Mouse (Mus musculus) midbrain, embryonic 14.5 days (tissue): ENCODE results near the gene Cul9. TPM values are rescaled to one million over a fixed set of nuclear protein-coding genes. Genes with fewer than 3 reads are reported as not detected.

Experiments
- ATAC-seq: fragments of 200-750 bp; cut with Nextera tagmentation; 2 replicates; pipeline ENCODE4 v1.8.0; 2017; ENCODE audit warnings: moderate number of reproducible peaks, moderate library complexity; ENCODE audit not compliant: low FRiP score, low TSS enrichment
- DNase-seq: peaks from one replicate; pipeline ENCODE4 v3.0.0-alpha.2; 2015
- H3K27ac ChIP-seq: fragments of 300-500 bp; sonication (generic); replicated peaks from 2 replicates; pipeline ENCODE4 v1.5.1; 2014; ENCODE audit warnings: mild to moderate bottlenecking, low read depth, low read length, moderate library complexity
- H3K27me3 ChIP-seq: fragments of 300-500 bp; sonication (generic); 2 replicates; pipeline ENCODE4 v1.6.1; 2014; ENCODE audit warnings: low read length, control low read depth, mixed read lengths; ENCODE audit not compliant: control insufficient read depth, insufficient read depth
- H3K36me3 ChIP-seq: fragments of 300-500 bp; sonication (generic); 2 replicates; pipeline ENCODE4 v1.6.1; 2014; ENCODE audit warnings: low read length, control low read depth; ENCODE audit not compliant: control insufficient read depth, insufficient read depth
- H3K4me1 ChIP-seq: fragments of 300-500 bp; sonication (generic); 2 replicates; pipeline ENCODE4 v1.6.1; 2014; ENCODE audit warnings: mild to moderate bottlenecking, antibody characterized with exemption, low read length, control low read depth; ENCODE audit not compliant: control insufficient read depth, insufficient read depth
- H3K4me2 ChIP-seq: fragments of 300-500 bp; sonication (generic); 2 replicates; pipeline ENCODE4 v1.6.1; 2014; ENCODE audit warnings: mild to moderate bottlenecking, low read length, moderate library complexity
- H3K4me3 ChIP-seq: fragments of 300-500 bp; sonication (generic); replicated peaks from 2 replicates; pipeline ENCODE4 v1.5.1; 2014; ENCODE audit warnings: low read depth, low read length
- H3K9ac ChIP-seq: fragments of 300-500 bp; sonication (generic); replicated peaks from 2 replicates; pipeline ENCODE4 v1.6.1; 2014; ENCODE audit warnings: mild to moderate bottlenecking, low read length, moderate library complexity
- H3K9me3 ChIP-seq: fragments of 300-500 bp; sonication (generic); 2 replicates; pipeline ENCODE4 v1.6.1; 2016; ENCODE audit warnings: low read length, control low read depth, mixed read lengths; ENCODE audit not compliant: control insufficient read depth
- WGBS: fragments of 180-500 bp; shearing (Covaris S2); extraction: QIAGEN DNeasy Blood & Tissue Kit; methylation state at CpG from one replicate; pipeline ENCODE4 v1.1.7; 2014; 5-methylcytosine and 5-hydroxymethylcytosine counted together
- polyA plus RNA-seq: library from polyadenylated mRNA; unstranded; fragments of >200 nt; fragmentation: Nextera tagmentation; extraction: Ambion mirVana; gene quantifications from 2 replicates; pipeline ENCODE4 v1.2.1, GENCODE M21; 2014

Cul9 gene
- polyA plus RNA-seq, 1 experiment from 2014 or later, result 13.6 TPM

DNA sequence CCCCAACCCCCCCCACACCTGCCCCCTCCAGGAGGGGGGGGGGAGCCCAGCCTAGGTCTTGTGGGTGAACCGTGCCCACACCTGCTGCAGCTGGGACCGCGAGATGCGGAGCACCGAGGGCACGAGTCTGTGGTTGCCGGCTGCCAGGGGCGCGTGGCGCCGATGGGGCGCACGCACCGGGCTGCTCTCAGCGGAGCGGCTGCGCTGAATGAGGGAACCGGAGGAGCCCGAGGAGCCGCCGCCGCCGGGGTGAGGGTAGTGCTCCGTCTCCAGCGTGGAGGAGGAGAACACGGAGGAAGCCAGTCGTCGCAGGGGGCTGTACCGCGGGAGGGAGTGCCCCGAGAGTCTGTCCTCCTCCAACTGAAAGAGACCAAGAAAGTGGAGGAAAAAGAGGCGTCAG lies 85.5 kb downstream of the Cul9 start:
- no peak overlapping the region for H3K9ac ChIP-seq
- ATAC-seq (no peak), DNase-seq (no peak)
- WGBS, result 5% methylated on average over 32 of the region's 32 CpGs
- no peak overlapping the region for H3K27ac ChIP-seq
- H3K36me3 ChIP-seq, result peaks cover 58% of the 10 kb centered on the region
- H3K27me3 ChIP-seq, result no peaks in the 10 kb centered on the region
- no peaks in the 10 kb centered on the region for H3K9me3 ChIP-seq
- H3K4me2 ChIP-seq, result peak overlapping the region; percentile 10; the same call in 1 of the 2 replicates
- H3K4me3 ChIP-seq, result no peak overlapping the region
- H3K4me1 ChIP-seq, result peaks cover 7% of the 10 kb centered on the region

DNA sequence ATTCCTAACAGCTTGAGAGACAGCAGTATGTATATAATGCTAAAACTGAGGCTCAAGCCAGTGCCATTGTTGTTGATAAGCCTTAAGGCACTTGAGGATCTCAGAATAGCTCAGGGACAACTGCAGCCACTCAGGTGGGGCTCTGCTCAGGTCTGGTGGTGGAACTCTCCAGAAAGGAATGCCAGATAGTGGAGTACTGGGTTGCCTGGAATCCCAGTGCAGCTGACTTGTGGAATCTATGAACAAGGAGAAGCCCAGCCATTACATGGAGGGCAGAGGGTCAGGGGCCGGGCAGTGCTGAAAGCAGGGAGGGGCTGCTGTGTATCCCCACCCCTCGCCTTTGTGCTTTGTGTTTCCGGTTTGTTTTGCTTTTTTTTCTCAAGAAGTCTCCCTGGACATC lies 87.7 kb downstream of the Cul9 start:
- Histone ChIP-seq H3K36me3 (peaks cover 40% of the 10 kb centered on the region), H3K4me2 (no peak overlapping the region), H3K4me3 (no peak overlapping the region), H3K4me1 (peaks cover 30% of the 10 kb centered on the region), H3K9me3 (no peaks in the 10 kb centered on the region), H3K27me3 (no peaks in the 10 kb centered on the region), H3K9ac (no peak overlapping the region), H3K27ac (no peak overlapping the region)
- ATAC-seq, result no peak
- DNase-seq, result no peak
- 57% methylated on average over 3 of the region's 3 CpGs for WGBS

DNA sequence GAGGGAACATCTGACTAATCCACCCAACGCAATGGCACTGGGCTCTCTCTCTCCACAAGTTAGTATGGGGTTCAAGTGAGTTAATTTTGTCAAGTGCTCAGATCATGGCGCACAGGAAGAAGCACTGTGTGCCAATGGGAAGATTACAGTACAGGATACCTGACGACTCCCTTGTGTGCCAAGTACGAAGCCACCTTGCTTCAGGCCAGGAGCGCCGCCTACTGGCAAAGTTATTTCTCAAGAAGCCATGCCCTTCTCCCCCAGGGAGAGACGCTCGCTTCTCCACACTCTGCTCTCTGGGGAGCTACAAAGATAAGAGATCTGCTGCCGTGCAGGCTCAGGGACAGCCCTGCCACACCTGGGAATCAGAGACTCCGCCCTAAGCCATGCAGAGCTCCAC lies 88.4 kb downstream of the Cul9 start:
- 14% methylated on average over 10 of the region's 10 CpGs for WGBS
- Histone ChIP-seq H3K27me3 (no peaks in the 10 kb centered on the region), H3K4me1 (peaks cover 36% of the 10 kb centered on the region), H3K36me3 (peaks cover 35% of the 10 kb centered on the region), H3K4me2 (no peak overlapping the region), H3K9me3 (no peaks in the 10 kb centered on the region), H3K27ac (no peak overlapping the region), H3K9ac (no peak overlapping the region), H3K4me3 (no peak overlapping the region)
- ATAC-seq (no peak), DNase-seq (peak; percentile 46)

DNA sequence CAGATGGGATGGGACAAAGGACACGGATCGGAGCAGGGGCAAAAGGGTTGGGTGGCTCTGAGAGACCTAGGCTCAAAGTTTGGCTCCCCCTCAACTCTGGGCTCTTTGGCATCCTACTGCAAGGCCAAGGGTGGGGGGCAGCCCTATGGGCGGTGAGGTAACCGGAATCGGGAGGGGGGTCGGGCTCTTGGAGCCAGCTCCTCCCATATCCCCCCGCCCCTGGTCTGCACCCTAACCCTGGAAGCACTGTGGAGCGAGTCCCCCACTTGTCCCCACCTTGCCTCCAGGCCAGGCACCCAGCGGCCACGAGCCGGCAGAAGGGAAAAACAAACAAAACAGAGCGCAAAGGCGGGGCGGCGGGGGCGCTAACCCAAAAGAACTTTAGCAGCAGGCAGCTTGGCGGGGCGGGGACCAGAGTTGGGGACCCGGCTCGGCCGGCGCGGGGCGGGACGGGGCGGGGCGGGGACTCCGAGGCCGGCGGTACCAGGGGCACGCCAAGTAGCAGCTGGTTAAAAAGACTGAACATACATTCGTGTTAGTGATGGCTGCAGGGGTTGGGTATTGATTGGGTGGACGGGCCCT lies 91.0 kb downstream of the Cul9 start:
- WGBS, result 2% methylated on average over 33 of the region's 33 CpGs
- H3K27ac ChIP-seq, result 0 out of 2 replicates have a peak overlapping the region, but pooled peaks have one; percentile 60
- peak overlapping the region; percentile 58 for H3K4me2 ChIP-seq
- peak overlapping the region; percentile 29; the same call in 1 of the 2 replicates for H3K9ac ChIP-seq
- H3K4me3 ChIP-seq, result peak overlapping the region; percentile 24
- DNase-seq, result peak; percentile 64
- ATAC-seq, result peak; percentile 56; the same call in 1 of the 2 replicates
- no peaks in the 10 kb centered on the region for H3K27me3 ChIP-seq
- peaks cover 23% of the 10 kb centered on the region for H3K36me3 ChIP-seq
- no peaks in the 10 kb centered on the region for H3K9me3 ChIP-seq
- peaks cover 40% of the 10 kb centered on the region for H3K4me1 ChIP-seq

DNA sequence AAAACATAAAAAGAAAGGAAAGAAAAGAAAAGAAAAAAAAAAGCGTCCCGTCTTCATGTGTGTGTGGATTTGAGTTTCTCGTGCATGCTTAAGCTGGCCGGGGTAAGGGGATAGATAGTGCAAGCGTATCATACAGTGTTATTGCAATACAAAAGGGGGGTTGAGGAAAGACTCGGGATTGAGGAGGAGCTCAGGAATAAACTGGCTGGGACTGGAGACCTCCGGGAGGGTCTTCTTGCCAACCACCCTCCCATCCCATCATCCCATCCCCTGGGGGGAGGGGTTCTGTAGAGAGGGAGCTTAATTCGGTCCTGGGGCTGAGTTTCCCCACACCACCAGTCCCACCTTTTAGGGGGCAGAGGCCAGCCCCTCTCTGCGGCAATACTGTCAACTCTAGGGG lies 91.6 kb downstream of the Cul9 start:
- 1% methylated on average over 9 of the region's 9 CpGs for WGBS
- peak overlapping the region; percentile 60; the same call in 1 of the 2 replicates for H3K27ac ChIP-seq
- no peaks in the 10 kb centered on the region for H3K27me3 ChIP-seq
- peak overlapping the region; percentile 58 for H3K4me2 ChIP-seq
- DNase-seq (peak; percentile 62), ATAC-seq (peak; percentile 32; the same call in 1 of the 2 replicates)
- peak overlapping the region; percentile 29; the same call in 1 of the 2 replicates for H3K9ac ChIP-seq
- H3K36me3 ChIP-seq, result peaks cover 16% of the 10 kb centered on the region
- peaks cover 40% of the 10 kb centered on the region for H3K4me1 ChIP-seq
- no peaks in the 10 kb centered on the region for H3K9me3 ChIP-seq
- H3K4me3 ChIP-seq, result peak overlapping the region; percentile 24

DNA sequence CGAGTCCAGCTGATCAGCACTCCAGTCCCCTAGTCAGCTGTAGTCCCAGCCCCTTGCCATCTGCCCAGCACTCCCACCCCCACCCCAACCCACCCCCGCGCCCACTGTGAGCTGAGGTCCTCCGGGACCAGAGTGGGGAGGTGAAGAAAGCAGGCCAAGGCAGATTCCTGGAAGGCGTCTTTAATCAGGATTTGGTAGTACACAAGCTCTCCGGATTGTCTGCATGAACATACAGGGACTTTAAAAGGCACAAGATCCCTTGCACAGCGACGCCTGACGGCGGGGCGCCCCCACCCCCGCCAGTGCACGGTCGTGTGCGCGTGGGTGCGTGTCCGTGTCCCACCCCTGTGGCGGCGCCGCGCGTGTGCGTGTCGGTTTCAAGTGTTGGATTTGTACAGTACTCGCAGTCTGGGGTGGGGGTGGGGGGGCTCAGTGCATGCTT lies 92.2 kb downstream of the Cul9 start:
- Histone ChIP-seq H3K27me3 (no peaks in the 10 kb centered on the region), H3K9ac (no peak overlapping the region; the same call in 1 of the 2 replicates), H3K27ac (peak overlapping the region; percentile 60), H3K4me3 (peak overlapping the region; percentile 24), H3K4me1 (peaks cover 40% of the 10 kb centered on the region), H3K36me3 (peaks cover 12% of the 10 kb centered on the region; the same call in 1 of the 2 replicates), H3K9me3 (no peaks in the 10 kb centered on the region), H3K4me2 (peak overlapping the region; percentile 58)
- peak; percentile 22; the same call in 1 of the 2 replicates for ATAC-seq
- under 1% methylated on average over 26 of the region's 26 CpGs for WGBS
- peak; percentile 68 for DNase-seq

DNA sequence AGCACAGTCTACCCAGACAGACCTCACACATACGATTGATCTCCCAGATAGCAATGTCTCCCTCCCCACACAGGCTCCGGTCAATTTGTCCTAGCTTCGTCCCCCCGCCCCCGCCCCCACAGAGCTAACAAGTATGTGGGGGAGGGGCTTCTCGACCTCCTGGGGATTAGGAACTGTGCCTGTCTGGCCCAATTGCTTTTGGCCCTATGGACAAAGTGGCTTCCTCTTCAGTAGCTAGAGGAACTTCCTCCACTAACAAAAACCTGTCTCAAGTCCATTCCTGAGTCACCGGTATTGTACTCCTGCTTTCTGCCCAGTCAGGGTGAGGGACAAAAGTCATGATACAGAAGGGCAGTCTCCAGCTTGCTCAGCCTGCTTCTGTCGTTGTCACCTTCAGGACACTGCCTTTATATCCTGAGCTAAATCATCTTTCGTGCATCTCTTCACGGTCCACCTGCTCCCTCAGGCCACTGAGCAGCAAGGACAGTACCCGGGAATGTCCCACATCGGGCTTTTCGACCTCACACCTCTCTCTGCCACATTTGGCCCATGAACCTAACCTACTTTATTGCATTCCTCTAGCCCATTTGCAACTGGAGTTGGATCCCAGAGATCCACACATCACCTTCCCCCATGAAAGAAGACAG lies 92.8 kb downstream of the Cul9 start:
- H3K4me3 ChIP-seq, result no peak overlapping the region
- no peak overlapping the region; the same call in 1 of the 2 replicates for H3K9ac ChIP-seq
- H3K36me3 ChIP-seq, result peaks cover 6% of the 10 kb centered on the region; the same call in 1 of the 2 replicates
- H3K27me3 ChIP-seq, result no peaks in the 10 kb centered on the region
- WGBS, result 4% methylated on average over 13 of the region's 13 CpGs
- ATAC-seq (no peak), DNase-seq (no peak)
- peak overlapping the region; percentile 58 for H3K4me2 ChIP-seq
- no peaks in the 10 kb centered on the region for H3K9me3 ChIP-seq
- H3K4me1 ChIP-seq, result peaks cover 40% of the 10 kb centered on the region
- peak overlapping the region; percentile 60; the same call in 1 of the 2 replicates for H3K27ac ChIP-seq

DNA sequence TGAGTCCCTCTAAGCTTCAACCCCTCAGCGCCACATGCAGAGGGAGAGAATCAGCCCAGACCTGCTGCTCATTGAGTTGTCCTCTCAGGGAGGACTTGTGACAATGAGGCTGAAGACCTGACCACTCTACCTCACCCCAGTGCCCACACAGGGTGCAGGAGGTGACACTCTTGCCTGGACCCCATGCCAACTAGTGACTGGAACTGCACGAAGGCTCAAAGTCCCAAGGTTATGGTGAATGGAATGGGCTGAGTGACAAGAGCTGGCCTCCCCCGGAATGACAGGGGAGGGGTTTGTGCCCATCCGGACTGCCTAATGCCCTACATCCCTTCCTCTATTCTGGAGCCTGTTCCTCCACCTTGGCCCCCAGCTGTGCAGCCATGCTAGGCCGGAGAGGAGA lies 93.5 kb downstream of the Cul9 start:
- 0 out of 2 replicates have a peak, but pooled peaks cover 3% of the 10 kb centered on the region for H3K36me3 ChIP-seq
- no peaks in the 10 kb centered on the region for H3K9me3 ChIP-seq
- H3K27me3 ChIP-seq, result no peaks in the 10 kb centered on the region
- H3K4me2 ChIP-seq, result no peak overlapping the region
- H3K4me3 ChIP-seq, result no peak overlapping the region
- ATAC-seq (no peak), DNase-seq (no peak)
- H3K4me1 ChIP-seq, result peaks cover 40% of the 10 kb centered on the region
- H3K27ac ChIP-seq, result no peak overlapping the region
- no peak overlapping the region for H3K9ac ChIP-seq
- 26% methylated on average over 5 of the region's 5 CpGs for WGBS
